ENCODE assay signal across 8 mouse cellular contexts in genomic region chr7:100908567-100908966, GRCm38 (mm10). TPM values are rescaled to one million over a fixed set of nuclear protein-coding genes. Genes with fewer than 3 reads are reported as not detected.
DNase-seq lines count a peak whose midpoint lies in the region; ATAC-seq lines count a peak whose summit lies in the region.

No protein-coding gene starts in this region.

- no peaks in the 10 kb centered on the region for H3K36me3 ChIP-seq in intestine, embryonic 15.5 days
- H3K36me3 ChIP-seq in lung, embryonic 16.5 days (ENCODE audit: control insufficient read depth, insufficient read depth, low read length) = peaks cover 4% of the 10 kb centered on the region; the same call in 1 of the 2 replicates

- 50% methylated on average over 8 of the region's 8 CpGs for WGBS in intestine, embryonic 15.5 days
- WGBS in lung, embryonic 16.5 days = 42% methylated on average over 8 of the region's 8 CpGs

- H3K4me1 ChIP-seq in intestine, embryonic 15.5 days (replicated peaks) = peaks cover 48% of the 10 kb centered on the region
- H3K4me1 ChIP-seq in lung, embryonic 16.5 days (replicated peaks; ENCODE audit: control insufficient read depth, insufficient read depth, low read length) = peaks cover 73% of the 10 kb centered on the region

- 0 out of 2 replicates have a peak overlapping the region, but pooled peaks have one; percentile 66 for H3K27ac ChIP-seq in intestine, embryonic 15.5 days
- H3K27ac ChIP-seq in lung, embryonic 16.5 days (ENCODE audit: low read length) = peak overlapping the region; percentile 84

- H3K9ac ChIP-seq in intestine, embryonic 15.5 days = no peak overlapping the region
- H3K9ac ChIP-seq in lung, embryonic 16.5 days (ENCODE audit: low read length) = no peak overlapping the region

- no peak overlapping the region for H3K4me3 ChIP-seq in intestine, embryonic 15.5 days (replicated peaks)
- no peak overlapping the region for H3K4me3 ChIP-seq in lung, embryonic 16.5 days (ENCODE audit: low read length)

- H3K4me2 ChIP-seq in intestine, embryonic 15.5 days (replicated peaks) = no peak overlapping the region
- H3K4me2 ChIP-seq in lung, embryonic 16.5 days (ENCODE audit: low read depth, low read length) = no peak overlapping the region

- H3K9me3 ChIP-seq in intestine, embryonic 15.5 days = no peaks in the 10 kb centered on the region
- no peaks in the 10 kb centered on the region for H3K9me3 ChIP-seq in lung, embryonic 16.5 days (ENCODE audit: control insufficient read depth, low read length)

- peak; percentile 77 for DNase-seq in adrenal gland, postnatal 10 days
- no peak for DNase-seq in adrenal gland, adult 8-10 months
- DNase-seq in testis, postnatal 10 days (ENCODE audit: low spot score) = peak; percentile 81
- DNase-seq in testis, postnatal 14 days (ENCODE audit: low spot score) = no peak
- no peak for DNase-seq in frontal cortex, postnatal 14 days (ENCODE audit: low spot score in 2 of 2)

- no peaks in the 10 kb centered on the region for H3K27me3 ChIP-seq in intestine, embryonic 15.5 days (replicated peaks)
- H3K27me3 ChIP-seq in lung, embryonic 16.5 days (ENCODE audit: control insufficient read depth, insufficient read depth, low read depth, low read length) = no peaks in the 10 kb centered on the region

- 0 out of 2 replicates have a peak, but pooled peaks have one; percentile 24 for ATAC-seq in intestine, embryonic 15.5 days
- no peak for ATAC-seq in lung, embryonic 16.5 days (ENCODE audit: low read depth)
- no peak for ATAC-seq in cerebellum, adult (ENCODE audit: insufficient number of reproducible peaks, low FRiP score, low TSS enrichment)

RNA-seq across cellular contexts. Expression of gene Arhgef17, which starts 23.3 kb away (rescaled TPM):
- total RNA-seq in adrenal gland, postnatal 10 days (2021) = 10 to 100 TPM; 35.2 to 43.2 TPM
- 100 to 1,000 TPM in 3 of 4 experiments, 10 to 100 TPM in 1; 95.8 to 118 (median 108) TPM for total RNA-seq in adrenal gland, adult 8-10 months (2022)
- 5.0 and 6.0 TPM in 2 replicates for polyA plus RNA-seq in intestine, embryonic 15.5 days (2015; fragmentation: Nextera tagmentation; extraction: Ambion mirVana)
- 10.6 and 11.8 TPM in 2 replicates for polyA plus RNA-seq in lung, embryonic 16.5 days (2015; fragmentation: Nextera tagmentation; extraction: Ambion mirVana)

RNA-seq across cellular contexts. Expression of gene Relt, which starts 45.3 kb away (rescaled TPM):
- 1 to 10 TPM; 2.8 to 6.7 TPM for total RNA-seq in adrenal gland, postnatal 10 days (2021)
- total RNA-seq in adrenal gland, adult 8-10 months (2022) = 1 to 10 TPM; 1.2 to 1.8 (median 1.5) TPM
- 2.6 and 3.5 TPM in 2 replicates for polyA plus RNA-seq in intestine, embryonic 15.5 days (2015; fragmentation: Nextera tagmentation; extraction: Ambion mirVana)
- 3.0 and 3.8 TPM in 2 replicates for polyA plus RNA-seq in lung, embryonic 16.5 days (2015; fragmentation: Nextera tagmentation; extraction: Ambion mirVana)

Comparison
In these comparisons a context has a peak if more than half of its experiments do, and no peak if none do; other contexts are left out.
1. DNase-seq: peak in adrenal gland, postnatal 10 days (single experiment) and testis, postnatal 10 days (single experiment); none in adrenal gland, adult 8-10 months (single experiment), testis, postnatal 14 days (single experiment) and frontal cortex, postnatal 14 days (0 of 2).